Mouse (Mus musculus): ENCODE results near the gene Sgsh. TPM values are rescaled to one million over a fixed set of nuclear protein-coding genes. Genes with fewer than 3 reads are reported as not detected.

Sgsh gene
- total and polyA plus RNA-seq, 3 experiments, result 13.2 to 26.5 (median 14.5) TPM

DNA sequence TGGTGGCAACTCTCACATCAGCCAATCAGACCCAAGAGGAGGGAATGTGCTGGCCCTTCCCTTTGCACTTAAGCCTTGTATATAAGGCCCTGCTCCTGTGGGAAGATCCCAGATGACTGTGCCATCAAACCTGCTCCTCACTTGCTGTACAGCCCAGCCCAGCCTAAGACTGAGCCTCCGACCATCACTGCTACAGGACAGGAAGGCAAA is 47.8 kb downstream of the Sgsh start, which contains the start of gene Card14:
Gene Card14, plus strand, starts transcription at position 111 of the 210 bp plus-strand sequence.
- Histone ChIP-seq H3K4me3 (ENCODE audit: low read depth, low read length) (no peak within 1 kb of the TSS), H3K27me3 (ENCODE audit: insufficient read depth, low read length) (peaks cover 61% of the 10 kb centered on the region)
- no peak for TF ChIP-seq GATA1 (IDR thresholded peaks at IDR 0.05; ENCODE audit: borderline replicate concordance, low read length)
- no peak for TF ChIP-seq GATA2 (IDR thresholded peaks at IDR 0.05; ENCODE audit: borderline replicate concordance, low read depth, low read length)
- TF ChIP-seq TAL1 (conservative IDR thresholded peaks at IDR 0.05; ENCODE audit: low read depth, low read length), result no peak
- TF ChIP-seq POLR2AphosphoS5 (IDR thresholded peaks at IDR 0.05; ENCODE audit: insufficient replicate concordance, low read depth, low read length), result no peak
- no peak for TF ChIP-seq CTCF (IDR thresholded peaks at IDR 0.05; ENCODE audit: low read depth, low read length)

GRCm38 (mm10) chr11:119306762-119307657 is 48.3 kb downstream of the Sgsh start:
- H3K36me3 ChIP-seq (replicated peaks), result no peaks in the 10 kb centered on the region
- H3K9me3 ChIP-seq (replicated peaks), result no peaks in the 10 kb centered on the region; the same call in 1 of the 2 replicates
- no peak for ATAC-seq (ENCODE audit: extremely low read depth, insufficient number of reproducible peaks, low FRiP score, poor library complexity, severe bottlenecking)
- DNase-seq (ENCODE audit: low spot score), result no peak
- no peak overlapping the region for H3K4me3 ChIP-seq (ENCODE audit: low read depth, low read length)
- H3K27me3 ChIP-seq (ENCODE audit: insufficient read depth, low read length), result peaks cover 62% of the 10 kb centered on the region
- TF ChIP-seq TAL1 (conservative IDR thresholded peaks at IDR 0.05; ENCODE audit: low read depth, low read length) (no peak), POLR2AphosphoS5 (IDR thresholded peaks at IDR 0.05; ENCODE audit: insufficient replicate concordance, low read depth, low read length) (no peak), CTCF (IDR thresholded peaks at IDR 0.05; ENCODE audit: low read depth, low read length) (no peak), GATA1 (IDR thresholded peaks at IDR 0.05; ENCODE audit: borderline replicate concordance, low read length) (no peak), GATA2 (IDR thresholded peaks at IDR 0.05; ENCODE audit: borderline replicate concordance, low read depth, low read length) (no peak)
- H3K4me1 ChIP-seq (ENCODE audit: insufficient read depth, low read depth, low read length), result peaks cover 4% of the 10 kb centered on the region

More for the DNA sequence above, 47.8 kb downstream of the Sgsh start, which contains the start of gene Card14:
- ATAC-seq (ENCODE audit: extremely low read depth, insufficient number of reproducible peaks, low FRiP score, poor library complexity, severe bottlenecking) (no peak), DNase-seq (ENCODE audit: low spot score) (no peak)
- Histone ChIP-seq H3K4me1 (ENCODE audit: insufficient read depth, low read depth, low read length) (peaks cover 4% of the 10 kb centered on the region), H3K36me3 (replicated peaks) (no peaks in the 10 kb centered on the region), H3K9me3 (replicated peaks) (no peaks in the 10 kb centered on the region; the same call in 1 of the 2 replicates)

GRCm38 (mm10) chr11:119304904-119305712 is 50.2 kb downstream of the Sgsh start:
- Histone ChIP-seq H3K27me3 (ENCODE audit: insufficient read depth, low read length) (peaks cover 63% of the 10 kb centered on the region), H3K9me3 (replicated peaks) (no peaks in the 10 kb centered on the region; the same call in 1 of the 2 replicates), H3K36me3 (replicated peaks) (no peaks in the 10 kb centered on the region), H3K4me1 (ENCODE audit: insufficient read depth, low read depth, low read length) (peaks cover 12% of the 10 kb centered on the region), H3K4me3 (ENCODE audit: low read depth, low read length) (no peak overlapping the region)
- TF ChIP-seq TAL1 (conservative IDR thresholded peaks at IDR 0.05; ENCODE audit: low read depth, low read length) (no peak), CTCF (IDR thresholded peaks at IDR 0.05; ENCODE audit: low read depth, low read length) (peak; percentile 71)
- peak; percentile 42 for ATAC-seq (ENCODE audit: extremely low read depth, insufficient number of reproducible peaks, low FRiP score, poor library complexity, severe bottlenecking)
- DNase-seq (ENCODE audit: low spot score), result peak; percentile 49

DNA sequence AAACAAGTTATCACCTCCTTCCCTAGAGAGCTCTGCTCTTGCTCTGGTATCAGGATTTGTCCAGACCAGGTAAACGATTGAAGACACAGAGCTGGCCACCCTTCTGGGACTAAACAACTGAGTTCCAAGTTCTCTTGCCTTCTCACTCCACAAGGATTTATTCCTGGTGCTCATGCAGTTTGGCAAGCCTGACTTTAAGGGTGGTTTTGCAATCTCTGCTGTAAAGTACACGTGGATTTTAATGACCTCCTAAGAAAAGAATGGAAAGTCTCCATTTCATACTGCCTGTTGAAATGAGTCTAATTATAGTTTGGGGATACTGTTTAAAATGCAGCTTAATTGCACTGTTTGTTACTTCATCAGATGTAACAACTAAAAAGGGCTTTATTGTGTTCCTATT is 54.4 kb downstream of the Sgsh start:
- peaks cover 29% of the 10 kb centered on the region for H3K4me1 ChIP-seq (ENCODE audit: insufficient read depth, low read depth, low read length)
- TF ChIP-seq GATA1 (IDR thresholded peaks at IDR 0.05; ENCODE audit: borderline replicate concordance, low read length) (no peak), CTCF (IDR thresholded peaks at IDR 0.05; ENCODE audit: low read depth, low read length) (no peak), GATA2 (IDR thresholded peaks at IDR 0.05; ENCODE audit: borderline replicate concordance, low read depth, low read length) (no peak), POLR2AphosphoS5 (IDR thresholded peaks at IDR 0.05; ENCODE audit: insufficient replicate concordance, low read depth, low read length) (no peak), TAL1 (conservative IDR thresholded peaks at IDR 0.05; ENCODE audit: low read depth, low read length) (no peak)
- peaks cover 28% of the 10 kb centered on the region for H3K36me3 ChIP-seq (replicated peaks)
- H3K4me3 ChIP-seq (ENCODE audit: low read depth, low read length), result no peak overlapping the region
- DNase-seq (ENCODE audit: low spot score) (no peak), ATAC-seq (ENCODE audit: extremely low read depth, insufficient number of reproducible peaks, low FRiP score, poor library complexity, severe bottlenecking) (no peak)
- H3K27me3 ChIP-seq (ENCODE audit: insufficient read depth, low read length), result peaks cover 42% of the 10 kb centered on the region
- H3K9me3 ChIP-seq (replicated peaks), result no peaks in the 10 kb centered on the region

DNA sequence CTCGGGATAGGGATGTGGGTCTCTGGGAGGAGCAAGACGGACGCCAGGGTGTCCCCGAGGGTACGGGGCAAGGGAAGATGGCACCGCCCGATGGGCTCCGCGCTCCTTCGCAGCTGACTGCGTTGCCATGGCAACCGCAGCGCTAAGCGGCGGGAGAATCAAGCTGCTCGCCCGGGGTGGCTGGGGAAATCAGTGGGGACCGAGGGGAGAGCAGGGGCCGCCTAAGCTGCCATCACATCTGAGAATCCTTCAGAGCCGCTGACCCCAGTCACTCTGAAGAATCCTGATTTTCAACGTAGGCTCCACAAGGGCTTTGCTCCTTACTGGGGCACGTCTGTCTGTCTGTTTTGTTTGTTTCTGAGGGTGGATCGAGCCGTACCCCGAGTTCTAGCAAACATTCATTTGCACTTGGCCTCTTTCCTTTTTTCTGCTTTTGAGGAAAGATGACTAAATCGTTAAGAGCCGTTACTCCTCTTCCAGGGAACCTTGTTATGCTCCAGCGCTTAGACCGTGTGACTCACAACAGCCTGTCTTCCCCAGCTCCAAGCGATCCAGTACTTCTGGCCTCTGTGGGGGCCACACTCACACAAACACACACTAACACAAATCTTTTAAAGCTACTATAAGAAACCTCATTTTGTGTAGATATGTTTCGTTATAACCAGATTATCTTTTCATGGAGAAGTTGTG is 54.9 kb downstream of the Sgsh start:
- Histone ChIP-seq H3K36me3 (replicated peaks) (peaks cover 34% of the 10 kb centered on the region), H3K9me3 (replicated peaks) (no peaks in the 10 kb centered on the region), H3K4me1 (ENCODE audit: insufficient read depth, low read depth, low read length) (peaks cover 34% of the 10 kb centered on the region), H3K27me3 (ENCODE audit: insufficient read depth, low read length) (peaks cover 38% of the 10 kb centered on the region), H3K4me3 (ENCODE audit: low read depth, low read length) (peak overlapping the region; percentile 92)
- ATAC-seq (ENCODE audit: extremely low read depth, insufficient number of reproducible peaks, low FRiP score, poor library complexity, severe bottlenecking) (no peak), DNase-seq (ENCODE audit: low spot score) (no peak)
- no peak for TF ChIP-seq POLR2AphosphoS5 (IDR thresholded peaks at IDR 0.05; ENCODE audit: insufficient replicate concordance, low read depth, low read length)
- TF ChIP-seq CTCF (IDR thresholded peaks at IDR 0.05; ENCODE audit: low read depth, low read length), result no peak
- TF ChIP-seq GATA2 (IDR thresholded peaks at IDR 0.05; ENCODE audit: borderline replicate concordance, low read depth, low read length), result no peak
- TF ChIP-seq TAL1 (conservative IDR thresholded peaks at IDR 0.05; ENCODE audit: low read depth, low read length), result no peak
- TF ChIP-seq GATA1 (IDR thresholded peaks at IDR 0.05; ENCODE audit: borderline replicate concordance, low read length), result no peak

All from G1E (cell line).